Mouse (Mus musculus) forelimb bud, embryonic 11.5 days (tissue): Measurements from ENCODE around the gene Trip13.

ENCODE experiments used
- DNase-seq: peaks from one replicate; pipeline ENCODE4 v3.0.0-alpha.2; 2012; ENCODE audit warnings: low read depth, low spot score

Trip13 gene

DNA sequence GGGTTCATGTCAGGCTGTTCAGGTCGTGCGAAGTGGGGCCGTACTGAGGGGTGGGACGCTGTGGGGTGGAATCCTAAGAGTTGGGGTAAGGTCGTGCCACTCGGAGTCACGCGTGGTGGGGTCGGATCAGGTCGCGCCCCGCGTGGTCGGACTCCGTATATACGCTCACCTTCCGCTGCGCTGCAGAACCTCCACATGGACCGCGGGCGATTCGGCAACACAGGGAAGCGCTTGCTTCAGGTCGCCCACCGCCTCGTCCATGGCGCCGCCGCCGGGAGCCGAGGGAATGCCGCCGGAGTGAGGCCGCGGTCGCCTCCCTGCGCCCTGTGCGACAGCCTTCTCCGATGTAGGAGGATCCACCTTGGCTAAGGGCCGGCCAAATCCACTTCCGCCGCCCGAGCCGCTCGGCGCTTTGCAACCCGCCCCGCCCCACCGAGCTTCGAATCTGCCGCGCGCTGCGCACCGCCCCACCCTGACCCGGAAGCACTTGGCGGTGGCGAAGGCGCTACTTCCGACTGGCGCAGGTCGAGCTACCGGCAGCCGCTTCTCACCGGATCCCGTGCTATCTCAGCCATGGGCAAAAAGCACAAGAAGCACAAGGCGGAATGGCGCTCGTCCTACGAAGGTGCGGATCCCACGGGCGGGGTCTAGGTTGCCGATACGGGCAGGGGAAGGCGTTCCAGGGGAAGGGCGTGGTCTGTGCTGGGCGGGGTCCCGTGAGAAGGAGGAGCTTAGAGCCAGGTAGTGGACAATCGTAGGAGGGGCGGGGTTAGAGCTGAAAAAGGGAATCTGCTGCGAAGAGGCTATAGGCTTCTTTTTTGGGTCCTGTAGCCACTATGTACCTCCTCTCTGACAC, at the start of gene Trip13, which contains the start of gene Brd9:
TSS of gene Trip13 (minus strand) at position 464 of the 856 bp plus-strand sequence.
TSS of gene Brd9 (plus strand) at position 491 of the 856 bp plus-strand sequence.
- peak; percentile 88 for DNase-seq

DNA sequence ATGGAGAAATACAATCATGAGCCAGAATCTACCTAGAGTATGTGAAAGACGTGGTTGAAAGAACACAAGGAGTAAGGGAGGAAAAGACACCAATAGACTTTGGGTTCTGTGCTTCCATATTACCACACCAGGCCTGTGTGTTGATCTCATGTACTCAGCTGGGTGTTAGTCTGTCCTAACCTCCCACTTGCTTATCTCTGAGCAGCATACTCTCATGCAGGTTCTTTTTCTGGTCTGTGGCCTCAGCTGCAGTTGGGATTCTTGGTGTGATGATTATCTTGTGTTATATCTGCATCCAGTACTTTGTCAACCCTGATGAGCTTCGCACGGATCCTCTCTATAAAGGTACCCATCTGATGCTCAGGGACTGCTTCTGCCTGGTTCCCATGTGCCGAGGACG, 39.4 kb upstream of the Trip13 start:
- no peak for DNase-seq

DNA sequence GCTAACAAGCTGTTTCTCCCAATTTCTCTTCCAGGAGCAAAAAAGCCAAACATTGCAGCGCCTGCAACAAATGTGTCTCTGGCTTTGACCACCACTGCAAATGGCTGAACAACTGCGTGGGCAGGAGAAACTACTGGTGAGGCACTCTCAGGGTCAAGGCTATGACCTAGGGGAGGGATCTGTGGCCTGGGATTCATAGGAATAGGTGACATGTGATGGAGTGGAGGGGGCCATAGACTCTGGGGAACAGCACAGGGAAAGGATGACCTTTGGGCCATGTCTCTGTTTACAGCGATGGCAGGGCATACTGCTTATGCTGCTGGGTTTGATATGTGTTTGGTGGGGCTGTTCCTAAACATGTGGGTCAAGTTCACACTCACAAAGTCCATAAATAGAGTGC, 36.9 kb upstream of the Trip13 start:
- no peak for DNase-seq

DNA sequence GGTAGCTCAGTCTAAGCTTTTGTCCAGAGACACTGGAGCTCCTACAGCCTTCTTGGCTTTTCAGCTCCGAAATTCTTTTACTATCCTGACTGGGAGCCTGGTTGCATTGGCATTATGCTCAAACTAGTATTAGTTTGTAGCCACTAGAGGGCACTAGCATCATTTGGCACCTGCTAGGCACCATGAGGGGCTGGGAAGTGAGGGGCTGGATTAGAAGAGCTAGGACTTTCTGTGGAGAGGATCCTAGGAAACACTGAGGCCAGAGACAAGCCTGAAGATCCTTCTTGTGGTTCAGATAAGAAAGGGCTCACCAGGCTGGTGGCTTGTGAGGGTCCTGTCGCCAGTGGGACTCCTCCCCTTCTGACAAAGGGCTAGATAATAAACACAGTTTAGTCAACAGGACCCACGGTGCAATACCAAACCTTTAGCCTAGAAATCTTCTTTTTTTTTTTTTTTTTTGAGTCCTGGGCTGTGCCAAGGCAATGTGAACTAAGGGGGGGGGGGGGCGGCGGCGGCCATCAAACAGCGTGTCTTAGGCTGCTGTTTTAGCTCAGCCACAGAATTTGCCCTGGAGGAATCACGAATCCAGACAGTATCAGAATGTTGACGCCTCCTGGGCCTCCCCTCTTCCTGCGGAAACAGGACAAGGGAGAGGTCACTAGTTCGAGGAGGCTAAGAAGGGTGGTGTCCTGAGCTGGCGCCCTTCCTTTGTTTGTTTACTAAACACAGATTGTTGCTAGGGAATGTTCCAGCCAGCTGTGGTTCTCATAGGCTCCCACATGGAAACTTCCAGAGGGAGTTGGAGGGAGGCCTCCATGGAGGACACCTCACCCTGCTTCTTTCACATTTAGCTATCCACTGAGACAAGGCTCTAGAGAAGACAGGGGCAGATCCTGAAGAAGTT, 33.2 kb upstream of the Trip13 start:
- peak; percentile 71 for DNase-seq

DNA sequence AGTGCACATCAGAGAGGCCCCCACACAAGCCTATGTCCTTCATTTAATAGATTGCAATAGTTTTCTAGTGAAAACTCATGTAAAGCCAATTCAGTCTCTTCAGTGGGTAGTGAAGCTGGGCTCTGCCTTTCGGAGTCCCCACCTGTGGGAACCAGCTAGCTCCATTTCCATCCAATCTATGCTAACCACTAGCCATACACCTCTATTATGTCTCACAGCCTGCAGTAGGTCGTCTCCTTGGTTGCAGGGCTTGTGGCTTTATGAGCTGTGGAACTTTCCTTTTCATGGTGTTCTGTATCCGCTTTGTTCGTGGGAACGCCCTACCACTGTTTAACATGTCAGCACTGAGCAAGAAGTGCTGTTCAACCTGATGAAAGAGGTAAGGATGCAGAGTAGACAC, 26.0 kb upstream of the Trip13 start, which contains the start of gene Zdhhc11:
TSS of gene Zdhhc11 (plus strand) at position 301 of the 400 bp plus-strand sequence.
- DNase-seq = no peak

DNA sequence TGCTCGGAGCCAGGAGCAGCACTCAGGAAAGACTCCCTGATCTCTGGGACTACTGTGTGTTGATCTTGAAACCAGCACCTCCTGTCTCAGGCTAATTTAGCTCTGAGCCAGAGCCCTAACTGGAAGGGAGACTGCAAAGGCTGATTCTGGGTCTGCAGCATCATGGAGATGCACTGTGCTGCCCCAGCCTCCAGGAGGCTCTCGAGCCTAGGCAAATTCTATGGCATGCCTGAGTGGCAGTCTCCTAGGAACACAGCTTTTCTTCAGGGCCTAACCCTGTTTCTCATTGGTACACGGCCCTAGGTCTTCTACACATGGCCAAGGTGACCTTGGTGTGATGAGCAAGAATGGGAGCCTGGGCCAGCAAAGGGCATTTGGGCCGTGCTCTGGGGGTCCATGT, 23.6 kb upstream of the Trip13 start:
- no peak for DNase-seq

DNA sequence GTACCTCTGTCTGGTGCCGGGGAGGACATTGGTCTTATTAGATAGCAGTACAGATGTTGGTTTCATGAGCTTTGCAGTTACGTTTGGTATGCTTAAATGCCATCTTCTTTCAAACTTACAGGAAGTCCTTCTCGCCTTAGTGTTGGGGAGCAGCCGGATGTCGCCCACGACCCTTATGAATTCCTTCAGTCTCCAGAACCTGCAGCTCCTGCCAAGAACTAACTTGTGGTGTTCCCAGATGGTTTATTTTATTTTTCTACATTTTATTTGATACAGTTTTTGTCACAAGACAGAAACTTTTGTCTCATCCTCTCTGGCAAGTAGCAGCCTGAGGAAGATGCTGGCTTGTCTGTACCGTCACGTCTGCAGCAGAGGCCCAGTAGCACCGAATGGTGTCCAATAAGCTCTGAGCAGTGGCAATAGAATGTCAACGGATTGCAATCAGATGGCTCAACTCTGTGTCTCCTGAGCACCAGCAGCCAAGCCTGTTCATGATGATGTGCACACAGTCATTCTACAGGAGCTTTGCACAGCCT, 22.6 kb upstream of the Trip13 start:
- DNase-seq = no peak

DNA sequence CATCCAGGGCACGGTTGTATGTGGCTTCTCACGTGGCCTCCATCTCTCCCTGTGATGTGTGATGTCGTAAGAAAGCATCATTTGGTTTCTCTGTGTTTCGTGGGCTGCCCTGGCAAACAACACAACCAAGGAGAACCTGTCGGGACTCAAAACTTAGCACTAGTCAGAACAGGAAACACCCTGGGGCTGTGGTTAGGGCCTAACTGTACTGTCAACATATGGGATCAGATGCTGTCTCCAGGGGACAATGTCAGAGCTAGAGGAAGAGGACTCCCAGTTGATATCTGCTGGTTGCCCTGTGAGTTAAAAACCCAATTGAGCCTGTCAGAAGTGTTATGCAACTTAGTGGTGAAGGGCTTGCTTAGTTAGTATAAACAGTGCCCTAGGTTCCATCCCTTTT, 17.9 kb upstream of the Trip13 start:
- no peak for DNase-seq

DNA sequence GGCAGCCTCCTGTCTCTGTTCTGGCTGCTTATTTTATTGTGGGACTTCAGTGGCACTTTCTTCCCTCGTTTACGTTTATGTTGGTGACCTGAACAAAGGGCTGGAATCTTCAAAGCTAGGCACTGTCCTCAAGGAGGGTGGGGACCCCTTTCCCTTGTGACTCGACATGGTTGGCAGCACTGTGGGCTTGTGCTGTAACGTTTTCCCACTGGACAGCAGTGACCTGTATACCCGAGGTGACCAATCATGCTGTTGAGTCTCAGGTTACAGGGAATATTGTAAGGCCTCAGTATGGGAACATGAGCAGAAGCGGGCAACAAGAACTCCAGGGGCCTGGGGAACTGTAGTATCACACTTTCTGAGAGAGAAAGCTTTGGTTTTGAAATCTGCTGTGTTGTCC, 17.1 kb upstream of the Trip13 start:
- no peak for DNase-seq

DNA sequence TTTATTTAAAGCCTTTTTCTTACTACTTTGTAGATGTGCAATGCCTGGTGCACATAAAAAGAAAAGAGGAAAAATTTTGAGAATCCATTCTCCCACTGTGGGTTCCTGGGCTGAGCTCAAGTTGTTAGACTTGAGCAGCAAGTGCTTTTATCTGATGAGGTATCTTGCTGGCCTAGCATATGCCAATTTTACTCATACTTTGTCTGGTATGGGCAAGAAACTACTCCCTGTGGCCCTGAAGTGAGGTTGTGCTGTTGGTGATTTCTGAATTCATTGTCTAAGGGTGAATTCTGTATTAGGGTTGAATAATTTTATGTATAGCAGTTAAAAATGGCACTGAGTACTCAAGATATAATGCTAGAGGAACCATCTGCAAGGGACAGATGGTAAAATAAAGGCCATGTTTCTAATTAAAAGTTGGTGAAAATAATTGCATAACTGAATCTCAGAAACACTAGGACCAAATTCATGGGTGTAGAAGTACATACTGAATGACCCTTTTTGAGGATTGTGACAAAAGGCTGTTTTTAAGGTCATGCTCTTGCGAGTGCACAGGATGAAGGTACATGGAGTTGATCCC, 16.1 kb upstream of the Trip13 start:
- no peak for DNase-seq

DNA sequence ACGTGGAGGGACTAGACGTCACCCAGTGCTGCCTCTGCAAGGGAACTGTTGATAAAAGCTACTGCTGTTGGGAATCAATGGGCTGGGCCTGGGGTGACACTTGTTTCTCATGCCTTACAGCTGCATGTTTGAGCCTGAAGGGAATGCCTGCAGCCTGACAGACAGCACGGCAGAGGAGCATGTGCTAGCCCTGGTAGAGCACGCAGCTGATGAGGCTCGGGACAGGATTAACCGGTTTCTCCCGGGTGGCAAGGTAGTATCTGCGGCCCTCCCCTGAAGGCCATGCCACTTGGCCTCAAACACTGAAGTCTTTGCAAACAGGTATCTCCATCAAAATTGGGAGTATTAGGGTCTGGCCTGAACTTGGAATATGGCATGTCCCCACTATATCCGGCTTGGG, 7.0 kb upstream of the Trip13 start:
- no peak for DNase-seq

DNA sequence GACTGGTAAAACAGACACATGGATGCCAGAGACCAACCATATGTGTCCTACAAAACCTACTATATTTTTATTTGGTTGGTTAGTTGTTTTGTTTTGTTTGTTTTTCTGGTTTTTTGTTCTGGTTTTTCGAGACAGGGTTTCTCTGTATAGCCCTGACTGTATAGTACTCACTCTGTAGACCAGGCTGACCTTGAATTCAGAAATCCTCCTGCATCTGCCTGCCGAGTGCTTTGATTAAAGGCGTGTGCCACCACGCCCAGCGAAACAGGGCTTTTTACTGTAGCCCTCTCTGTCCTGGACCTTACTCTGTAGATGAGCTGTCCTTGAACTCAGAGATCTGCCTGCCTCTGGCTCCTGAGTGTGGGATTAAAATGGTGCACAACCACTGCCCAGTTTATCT, 1.5 kb upstream of the Trip13 start:
- no peak for DNase-seq

DNA sequence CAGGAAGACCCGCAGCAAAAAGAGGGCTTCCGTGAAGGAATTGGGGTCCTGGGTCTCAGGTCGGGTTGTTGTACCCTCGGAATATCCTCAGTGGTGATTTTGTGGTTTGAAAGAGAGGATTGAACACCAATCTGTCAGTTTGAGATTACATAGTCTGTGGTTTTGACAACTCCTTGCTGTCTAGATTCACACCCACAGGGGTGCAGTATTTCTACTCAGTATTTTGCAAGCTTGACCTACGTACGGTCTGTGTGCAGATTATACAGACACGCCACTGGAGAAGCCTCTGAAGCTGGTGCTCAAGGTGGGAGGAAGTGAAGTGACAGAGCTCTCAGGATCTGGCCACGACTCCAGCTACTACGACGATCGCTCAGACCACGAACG, 585 bp upstream of the Trip13 start:
- DNase-seq = no peak

DNA sequence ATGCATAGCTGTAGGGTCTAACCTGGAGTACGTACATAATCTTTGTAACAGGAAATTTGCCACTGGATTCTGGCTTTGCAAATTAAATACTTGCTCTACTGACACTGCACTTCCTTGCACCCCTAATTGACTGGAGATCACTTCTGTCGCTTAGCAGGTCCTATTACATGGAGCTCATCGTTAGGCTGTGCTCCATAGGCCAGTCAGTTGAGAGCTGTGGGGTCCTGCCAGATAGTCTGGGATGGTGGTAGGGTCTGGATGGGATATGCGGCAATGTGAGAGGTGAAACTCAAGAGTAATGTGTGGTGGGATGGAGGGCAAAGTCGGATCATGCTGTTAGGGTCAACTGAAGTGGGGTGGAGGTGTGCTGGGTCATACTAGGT, 655 bp downstream of the Trip13 start:
- DNase-seq = peak; percentile 7

DNA sequence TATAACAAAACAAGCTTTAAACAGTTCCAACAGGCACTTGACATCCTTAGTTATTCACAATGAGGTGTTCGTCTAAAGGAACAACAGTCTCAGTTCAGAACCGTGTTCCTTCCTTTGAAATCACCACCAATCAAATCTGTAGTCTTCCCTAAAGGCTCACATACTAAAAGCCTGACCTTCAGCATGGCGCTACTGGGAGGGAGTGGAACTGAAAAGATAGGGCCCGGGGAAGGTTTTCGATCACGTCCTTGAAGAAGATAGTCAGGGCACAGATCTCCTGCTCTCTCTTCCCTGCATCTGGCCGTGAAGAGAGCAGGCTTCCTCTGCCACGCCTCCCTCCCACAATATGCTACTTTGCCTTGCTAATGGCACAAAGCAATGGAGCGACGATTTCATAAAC, 5.4 kb downstream of the Trip13 start:
- no peak for DNase-seq

DNA sequence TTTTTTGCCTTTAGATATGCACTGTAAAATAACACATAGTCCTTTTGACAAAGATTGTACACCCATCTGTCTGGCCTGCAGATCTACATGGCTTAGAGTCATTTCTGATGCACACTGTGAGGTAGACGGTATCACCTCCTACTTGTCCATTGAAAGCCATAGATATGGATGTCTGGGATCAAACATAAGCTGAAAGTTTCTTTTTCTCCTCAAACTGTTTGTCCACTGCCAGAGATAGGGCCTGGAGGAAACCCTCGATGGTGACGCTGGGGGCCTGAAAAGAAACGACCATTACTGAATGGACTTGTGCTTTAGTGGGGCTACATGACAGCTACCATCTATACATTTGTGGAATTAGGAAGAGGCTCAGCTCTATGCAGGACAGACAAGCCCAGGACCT, 24.5 kb downstream of the Trip13 start:
- DNase-seq = no peak

DNA sequence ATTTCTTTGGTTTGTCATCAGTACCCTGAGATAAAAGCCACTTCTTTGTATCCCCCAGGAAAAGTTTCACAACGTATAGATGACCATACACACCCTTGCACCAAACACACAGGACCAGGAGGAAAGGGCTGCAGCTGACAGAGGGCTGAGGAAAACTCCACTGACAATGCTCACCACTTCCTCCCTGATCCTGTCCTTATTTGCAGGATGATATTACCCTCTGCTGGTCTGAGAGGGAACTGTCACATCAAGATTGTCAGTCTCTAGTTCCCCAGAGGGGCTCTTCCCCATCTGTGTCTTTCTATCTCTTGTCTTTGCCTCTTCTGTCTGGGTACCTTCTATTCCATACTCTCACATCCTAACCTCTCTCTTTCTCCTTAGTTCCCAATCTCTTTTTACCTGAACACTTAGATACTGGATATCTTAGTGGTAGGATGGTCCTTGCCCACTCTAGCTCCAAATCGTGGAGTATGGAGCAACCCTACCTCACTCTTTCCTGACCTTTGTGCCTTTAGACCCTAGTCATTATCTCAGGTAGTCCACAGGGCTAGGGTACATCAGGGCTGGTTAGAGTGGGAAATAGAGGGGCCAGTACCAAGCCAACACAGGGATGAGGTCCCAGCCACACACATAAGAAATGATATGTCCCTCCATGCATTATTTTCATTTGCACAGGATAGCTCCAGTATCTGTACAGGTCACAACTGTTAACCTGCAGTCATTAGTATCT, 29.7 kb downstream of the Trip13 start:
- DNase-seq = peak; percentile 44

DNA sequence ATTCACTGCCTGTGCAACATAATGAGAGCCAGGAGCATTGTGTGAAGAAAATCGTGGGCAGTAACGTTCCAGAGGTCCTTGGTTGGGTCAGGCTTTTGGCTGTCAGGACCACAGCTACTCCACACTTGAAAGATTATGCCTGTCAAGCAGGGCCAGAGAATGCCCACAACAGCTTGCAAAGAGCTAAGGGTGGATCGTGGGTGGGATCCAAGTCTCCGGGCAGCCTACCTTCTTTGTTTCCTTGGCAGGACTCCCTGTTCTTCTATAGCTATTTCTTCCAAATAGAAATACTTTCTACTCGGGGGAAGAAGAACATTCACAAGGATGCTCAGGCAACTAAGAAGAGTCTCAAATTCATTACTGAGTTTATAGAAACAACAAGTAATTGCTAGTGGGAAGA, 30.4 kb downstream of the Trip13 start:
- no peak for DNase-seq

DNA sequence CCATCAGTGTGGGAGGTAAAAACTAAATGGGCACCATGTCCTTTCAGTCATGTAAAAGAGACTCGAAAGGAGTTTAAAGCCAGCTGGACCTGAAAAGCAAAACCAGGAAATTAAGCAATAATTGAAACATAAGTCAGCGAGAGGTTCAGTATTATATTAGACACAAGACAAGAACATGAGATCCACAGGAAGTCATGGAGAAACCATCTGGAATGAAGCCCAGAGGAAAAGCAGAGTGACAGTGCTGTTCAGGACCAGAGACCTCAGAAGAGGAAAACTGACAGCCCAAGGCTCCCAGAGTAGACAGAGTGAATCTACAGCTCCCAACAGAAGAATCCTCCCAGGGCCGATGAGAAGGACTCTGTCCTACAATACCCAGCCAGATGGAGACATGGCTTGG, 40.0 kb downstream of the Trip13 start:
- no peak for DNase-seq

DNA sequence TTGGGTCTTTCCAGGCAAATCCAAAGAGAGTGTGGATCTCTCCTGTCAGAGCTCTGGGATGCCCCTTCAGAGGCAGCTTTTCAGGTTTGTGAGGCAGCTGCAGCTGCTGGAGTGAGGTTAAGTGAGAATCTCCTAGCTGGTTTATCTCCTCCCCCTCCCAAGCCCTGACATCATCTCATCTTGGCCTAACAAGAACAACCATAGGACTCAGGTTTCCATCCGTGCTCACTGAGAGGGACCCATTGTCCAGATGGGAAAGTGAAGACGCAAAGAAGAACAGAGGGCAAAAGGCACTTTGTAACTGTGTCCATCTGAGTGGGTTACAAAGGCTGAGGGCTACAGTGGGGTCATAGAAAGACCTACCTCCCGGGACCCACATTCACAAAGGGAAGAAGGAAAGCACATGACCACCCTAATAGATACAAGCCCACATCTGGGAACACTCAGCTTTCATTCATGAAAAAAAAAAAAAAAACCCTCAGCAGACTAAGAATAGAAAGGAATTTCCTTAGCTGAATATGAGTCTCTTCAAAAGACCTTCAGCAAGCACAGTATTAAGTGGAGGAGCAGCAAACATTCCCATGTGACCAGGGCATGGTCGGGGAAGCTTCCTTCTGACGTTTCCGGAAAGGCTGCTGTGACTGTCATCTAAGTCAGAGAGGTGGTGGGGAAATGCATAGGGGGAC, 44.9 kb downstream of the Trip13 start:
- DNase-seq = peak; percentile 46

DNA sequence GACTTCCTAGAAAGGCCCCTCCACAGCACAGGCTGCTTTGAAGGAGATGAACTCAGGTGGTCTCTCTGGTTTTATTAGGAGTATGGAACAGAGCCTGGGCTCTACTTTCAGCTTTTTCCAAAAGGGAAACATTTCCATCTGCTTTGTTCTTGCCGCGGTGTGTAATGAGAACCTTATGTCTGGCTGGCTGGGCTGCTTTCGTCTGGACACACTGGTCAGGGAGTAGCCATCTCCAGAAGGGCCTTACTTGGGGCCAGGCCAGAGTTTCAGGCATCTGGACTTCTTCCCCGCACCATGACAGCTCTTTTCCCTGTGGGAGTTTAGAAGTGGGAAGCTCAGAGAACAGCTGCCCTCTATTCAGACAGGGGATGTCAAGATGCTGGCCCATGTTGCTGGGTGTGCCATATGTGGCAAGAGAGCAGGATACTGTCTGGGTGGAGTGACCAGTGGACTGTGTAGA, 50.1 kb downstream of the Trip13 start:
- peak; percentile 78 for DNase-seq
